Mouse (Mus musculus) MEL-GATA-1-ER (cell line): ENCODE measurements around the gene BC025920.
A peak's percentile ranks its signal among the peaks of the same experiment; 100 is the strongest.
"Not testable (repeated sequence)": the region's sequence is repeated elsewhere in the genome, so short reads cannot be mapped to it uniquely, and the experiment has no call there.

Source experiments
- DNase-seq: peaks from one replicate; pipeline ENCODE4 v3.0.0-alpha.2; 2012; ENCODE audit warnings: low read depth; ENCODE audit errors: extremely low read depth

BC025920 gene

DNA sequence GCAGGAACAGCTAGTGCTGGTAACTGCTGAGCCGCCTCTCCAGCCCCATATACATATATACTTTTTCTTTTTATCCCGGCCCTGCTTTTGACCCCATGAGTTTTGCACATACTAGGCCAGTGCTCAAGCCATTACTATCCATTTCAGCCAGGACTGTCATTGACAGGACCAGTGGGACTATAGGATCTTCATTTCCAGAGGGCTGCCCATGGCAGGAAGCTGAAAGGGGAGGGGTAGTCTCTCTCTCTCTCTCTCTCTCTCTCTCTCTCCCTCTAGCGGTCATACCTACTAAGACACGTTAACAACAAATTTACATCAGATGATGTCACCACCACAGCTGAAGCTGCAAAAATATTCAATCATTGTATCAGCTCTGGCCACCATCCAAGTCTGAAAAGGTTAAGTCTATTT is 3.3 kb upstream of the BC025920 start:
- DNase-seq: peak; percentile 64

- no peak for DNase-seq
These were observed 1.8 kb upstream of the BC025920 start for GRCm38 (mm10) chr10:81604019-81604967.

- peak; percentile 83 for DNase-seq
These were observed 953 bp upstream of the BC025920 start for GRCm38 (mm10) chr10:81604968-81605665.

GRCm38 (mm10) chr10:81605666-81605973 is 450 bp upstream of the BC025920 start:
- no peak for DNase-seq

- no peak for DNase-seq
These were observed 2.2 kb downstream of the BC025920 start for GRCm38 (mm10) chr10:81608308-81608707.

GRCm38 (mm10) chr10:81612779-81613178 is 6.7 kb downstream of the BC025920 start:
- no peak for DNase-seq

DNA sequence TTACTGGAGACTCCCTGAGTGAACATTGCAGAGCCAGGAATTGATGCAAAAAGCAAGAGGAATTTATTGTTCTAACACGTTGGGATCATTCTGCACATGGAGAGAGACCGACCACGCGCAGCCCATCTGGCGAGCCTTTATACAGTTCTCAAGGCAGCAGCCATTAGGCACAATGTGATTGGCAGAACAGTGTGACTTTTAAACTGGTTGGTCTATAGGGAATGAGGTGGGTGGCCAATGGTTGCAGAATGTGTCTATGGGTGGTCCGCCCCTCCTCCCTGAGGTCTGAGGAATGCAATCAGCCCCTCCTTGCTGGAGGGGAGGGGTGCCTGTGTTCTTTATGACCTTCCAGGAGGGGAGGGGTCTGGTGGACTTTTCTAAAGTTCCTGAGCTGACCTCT is 9.4 kb downstream of the BC025920 start:
- no peak for DNase-seq

- DNase-seq: no peak
These were observed 13.9 kb downstream of the BC025920 start for GRCm38 (mm10) chr10:81619976-81620375.

- no peak for DNase-seq
These were observed 14.7 kb downstream of the BC025920 start for GRCm38 (mm10) chr10:81620786-81621185.

DNA sequence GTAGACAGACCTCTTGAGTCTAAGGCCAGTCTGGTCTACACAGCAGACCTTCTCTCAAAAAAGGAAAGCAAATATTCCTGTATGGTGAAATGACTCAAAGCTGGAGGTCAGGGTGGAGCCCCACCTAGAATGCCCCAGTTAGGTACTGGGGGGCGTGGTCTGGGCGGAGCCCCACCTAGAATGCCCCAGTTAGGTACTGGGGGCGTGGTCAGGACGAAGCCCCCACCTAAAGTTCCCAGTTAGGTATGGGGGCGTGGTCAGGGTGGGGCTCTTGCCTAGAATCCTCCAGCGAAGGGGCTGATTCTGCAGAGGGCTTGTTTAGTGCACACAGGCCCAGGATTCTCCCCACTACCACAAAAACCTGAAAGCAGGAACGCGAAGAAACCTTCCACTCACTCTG is 17.4 kb downstream of the BC025920 start:
- DNase-seq: no peak

DNA sequence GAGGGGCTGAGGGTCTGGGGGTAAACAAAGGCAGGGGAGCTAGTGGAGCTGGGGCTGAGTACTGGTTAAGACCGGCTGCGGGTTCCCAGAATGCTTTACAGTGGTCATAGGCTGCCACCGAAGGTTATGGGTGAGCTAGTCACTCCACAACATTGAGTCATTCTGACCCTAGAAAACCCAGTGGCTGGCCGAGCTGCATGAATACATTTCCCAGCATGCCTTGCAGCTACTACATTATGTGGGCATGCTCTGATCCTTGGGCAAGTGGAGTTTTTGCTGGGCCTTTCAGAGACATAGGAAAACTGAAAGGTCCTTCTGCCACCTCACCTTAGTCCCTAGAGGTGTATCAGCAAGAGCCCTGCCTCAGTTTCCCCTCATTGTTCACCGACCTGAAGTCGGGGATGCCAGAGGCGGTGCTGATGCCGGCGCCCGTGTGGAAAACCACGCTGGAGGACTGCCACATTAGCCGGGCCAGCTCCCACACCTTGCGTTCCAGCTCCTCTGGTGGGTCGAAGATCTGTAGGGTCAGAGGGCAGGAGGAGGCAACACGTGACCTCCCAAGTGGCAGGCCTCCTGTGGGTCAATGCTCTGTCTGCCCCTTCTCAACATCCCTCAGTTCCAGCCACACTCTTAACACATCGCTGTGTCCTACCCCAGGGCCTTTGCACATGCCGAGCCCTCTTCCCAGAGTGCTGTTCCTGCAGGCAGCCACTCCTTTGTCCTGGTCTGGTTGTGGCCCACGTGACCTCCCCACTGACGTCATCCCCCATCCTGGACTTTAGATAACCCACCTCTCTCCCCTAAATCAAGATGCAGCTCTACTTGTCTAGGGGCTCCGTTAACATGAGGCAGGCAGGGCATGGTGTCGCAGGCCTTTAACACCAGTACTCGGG is 20.3 kb downstream of the BC025920 start:
- DNase-seq: no peak

- DNase-seq: peak; percentile 92
These were observed 21.1 kb downstream of the BC025920 start, which contains the start of gene Sirt6 for GRCm38 (mm10) chr10:81626994-81627835. Gene Sirt6 (minus strand): TSS chr10:81627797.

DNA sequence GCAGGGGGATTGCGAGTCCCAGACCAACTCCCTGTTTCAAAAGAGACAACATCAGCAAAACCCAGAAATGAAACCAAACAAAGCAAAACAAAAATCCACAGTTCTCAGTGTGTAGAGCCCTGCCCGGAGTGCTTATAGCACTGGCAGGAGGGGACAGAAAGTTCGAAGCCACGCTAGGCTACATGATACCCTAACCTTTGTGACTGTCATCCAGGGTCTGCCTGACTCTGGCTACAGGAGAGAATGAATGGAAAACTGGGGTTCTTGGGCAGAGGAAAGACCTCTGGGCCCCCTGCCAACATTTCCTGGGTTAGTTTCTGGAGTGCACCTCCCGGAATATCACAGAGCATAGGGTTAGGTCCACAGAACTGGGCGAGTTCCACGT is 21.8 kb downstream of the BC025920 start:
- no peak for DNase-seq

DNA sequence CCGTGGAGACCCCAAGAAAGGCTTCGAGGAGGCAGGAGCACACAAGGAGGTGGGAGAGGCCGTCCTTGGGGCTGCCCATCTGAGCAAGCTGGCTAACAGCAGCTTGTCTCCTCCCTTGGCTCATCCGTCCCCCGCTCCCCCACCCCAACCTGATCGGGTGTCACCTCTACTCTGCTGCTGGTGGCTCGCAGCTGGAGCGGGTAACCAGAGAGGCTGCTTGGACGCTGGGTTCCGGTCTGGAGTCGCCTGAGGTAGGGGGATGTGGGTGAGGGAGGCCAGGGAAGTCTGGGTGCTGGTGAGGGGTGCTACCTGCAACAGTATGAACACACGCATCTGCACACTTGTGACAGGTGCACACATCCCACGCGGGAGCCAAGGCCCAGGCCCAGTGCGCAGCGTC is 22.3 kb downstream of the BC025920 start, which contains the start of gene Ankrd24:
TSS of gene Ankrd24 (plus strand) at position 151 of the 400 bp plus-strand sequence.
- no peak for DNase-seq

DNA sequence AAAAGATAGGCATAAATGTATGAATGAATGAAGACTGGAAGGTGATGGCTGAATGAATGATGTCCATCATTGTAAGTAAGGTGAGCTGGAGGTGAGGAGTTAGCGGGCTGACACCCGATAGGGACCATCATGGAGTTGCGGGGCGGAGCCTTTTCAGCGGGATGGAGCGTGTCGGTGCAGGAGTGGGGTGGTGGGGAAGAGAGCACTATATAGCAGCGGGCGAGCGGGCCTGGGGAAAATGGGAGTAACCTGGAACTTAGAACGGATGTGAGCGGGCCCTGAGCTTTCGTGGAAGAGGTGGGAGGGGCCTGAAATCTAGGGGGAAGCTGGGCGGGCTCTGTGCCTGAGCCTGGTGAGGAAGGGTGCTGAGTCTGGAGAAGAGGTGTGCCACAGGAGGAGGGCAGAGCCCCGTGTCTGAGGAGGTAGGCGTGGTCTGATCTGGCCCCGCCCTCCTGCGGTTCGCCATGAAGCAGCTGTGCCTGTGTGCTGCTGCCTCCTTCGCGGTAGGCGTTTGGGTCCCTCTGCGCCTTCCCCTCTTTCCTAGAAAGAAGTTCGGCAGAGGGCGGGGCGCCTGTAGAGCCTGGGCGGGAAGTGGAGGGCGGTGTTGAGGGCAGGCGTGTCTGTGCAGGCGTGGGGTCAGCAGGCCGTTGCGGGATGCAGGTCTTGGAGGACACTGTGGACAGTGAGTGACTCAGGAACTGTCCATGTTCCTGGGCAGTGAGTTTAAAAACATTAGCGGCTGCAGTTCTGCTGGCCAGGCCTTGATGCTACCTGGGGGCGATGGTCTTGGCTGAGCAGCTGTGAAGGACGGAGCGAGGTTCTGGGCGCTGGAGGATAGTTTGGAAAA is 27.4 kb downstream of the BC025920 start:
- peak; percentile 93 for DNase-seq

GRCm38 (mm10) chr10:81636338-81636737 is 30.3 kb downstream of the BC025920 start:
- no peak for DNase-seq

DNA sequence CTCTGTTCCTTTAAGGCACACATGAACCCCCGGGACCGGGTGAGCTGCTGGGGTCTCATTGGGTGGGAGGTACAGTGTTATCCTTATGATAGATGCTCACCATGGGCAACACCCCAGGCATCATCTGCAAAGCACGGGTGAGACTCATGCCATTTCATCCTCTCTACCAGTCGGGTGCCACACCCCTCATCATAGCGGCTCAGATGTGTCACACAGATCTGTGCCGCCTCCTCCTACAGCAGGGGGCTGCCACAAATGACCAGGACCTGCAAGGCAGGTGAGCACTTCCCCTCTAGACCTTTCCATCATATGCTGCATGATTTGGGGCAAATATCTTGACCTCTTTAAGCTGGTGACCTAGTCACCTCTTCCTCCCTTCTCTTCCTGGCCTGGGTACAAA is 32.0 kb downstream of the BC025920 start:
- DNase-seq: no peak

DNA sequence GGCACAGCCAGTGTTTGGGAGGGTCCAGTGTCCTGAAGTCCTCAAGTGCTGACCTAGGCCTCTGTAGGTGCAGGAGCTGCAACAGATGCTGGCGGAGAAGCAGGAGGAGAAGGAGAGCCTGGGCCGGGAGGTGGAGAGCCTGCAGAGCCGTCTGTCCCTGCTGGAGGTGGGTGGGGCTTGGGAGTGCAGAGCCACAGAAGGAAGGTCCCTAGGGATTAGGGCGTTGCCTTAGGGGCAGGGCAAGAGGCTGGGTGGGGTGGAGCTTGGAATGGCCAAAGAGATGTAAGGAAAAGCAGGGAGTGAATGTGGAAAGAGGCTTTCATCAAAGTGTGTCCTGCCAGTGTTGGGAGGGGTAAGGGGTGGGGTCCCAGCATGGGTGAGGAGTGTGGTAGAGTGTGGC is 34.8 kb downstream of the BC025920 start:
- not testable (repeated sequence) for DNase-seq

- DNase-seq: no peak
These were observed 35.5 kb downstream of the BC025920 start for GRCm38 (mm10) chr10:81641566-81641965.
